Mouse (Mus musculus) frontal cortex, adult (tissue): ENCODE data around the gene Aip.
"Not testable (repeated sequence)": the region's sequence is repeated elsewhere in the genome, so short reads cannot be mapped to it uniquely, and the experiment has no call there.

Experiments used
- ATAC-seq: cut with Nextera tagmentation; 2 replicates; pipeline ENCODE4 v1.9.2; 2017; ENCODE audit warnings: mild to moderate bottlenecking, moderate library complexity, mixed read lengths; ENCODE audit not compliant: low TSS enrichment

Aip gene

DNA sequence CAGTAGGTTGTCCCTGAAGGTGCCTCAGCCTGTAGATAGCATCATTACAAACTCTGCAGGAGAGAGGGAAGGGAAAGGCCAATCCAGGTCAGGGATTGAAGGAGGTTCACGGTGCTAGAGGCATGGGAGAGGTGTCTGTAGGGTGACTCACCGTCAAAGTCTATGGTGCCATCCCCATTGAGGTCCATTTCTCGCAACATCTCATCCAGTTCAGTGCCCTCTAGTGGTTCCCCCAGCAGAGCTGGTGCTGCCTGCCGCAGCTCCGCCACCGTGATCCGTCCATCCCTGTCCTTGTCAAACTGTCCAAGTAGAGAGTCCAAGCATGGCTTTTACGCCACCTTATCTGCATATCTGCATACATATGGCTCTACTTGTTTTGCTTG is 10.3 kb upstream of the Aip start:
- ATAC-seq: peak; percentile 27; the same call in 1 of the 2 replicates

DNA sequence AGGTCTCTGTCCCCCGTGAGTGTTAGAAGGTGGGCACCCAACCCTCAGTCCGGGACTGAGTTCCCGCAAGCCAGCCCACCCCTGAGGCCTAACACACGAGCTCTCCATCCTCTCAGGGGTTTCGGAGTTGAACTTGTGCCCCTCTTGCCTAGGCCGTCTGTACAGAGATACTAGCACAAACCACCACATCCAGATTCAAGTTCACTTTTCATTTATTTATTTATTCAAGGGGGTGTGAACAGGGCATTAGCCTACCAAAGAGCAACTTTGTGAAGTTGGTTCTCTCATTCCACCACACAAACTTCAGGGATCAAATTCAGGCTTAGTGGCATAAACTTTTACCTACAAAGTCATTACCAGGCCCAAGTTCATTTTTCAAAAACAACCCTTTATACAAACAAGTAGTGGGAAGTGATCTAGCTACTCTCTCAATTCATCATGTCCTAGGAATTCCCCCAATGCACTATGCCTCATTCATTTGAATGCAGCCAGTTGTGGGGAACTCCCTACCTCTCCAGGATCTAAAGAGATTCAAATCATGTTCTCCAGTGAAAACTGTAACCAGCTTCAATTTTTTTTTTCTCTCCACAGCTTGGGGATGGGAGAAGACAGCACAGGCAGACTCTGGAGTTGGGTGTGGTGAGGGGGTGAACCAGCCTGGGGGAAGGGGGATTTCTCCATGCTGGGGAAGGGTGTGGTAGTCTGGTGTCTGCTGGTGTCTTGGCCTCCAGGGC is 9.7 kb upstream of the Aip start:
- not testable (repeated sequence) for ATAC-seq

GRCm38 (mm10) chr19:4134354-4134753 is 8.7 kb upstream of the Aip start:
- ATAC-seq: no peak

DNA sequence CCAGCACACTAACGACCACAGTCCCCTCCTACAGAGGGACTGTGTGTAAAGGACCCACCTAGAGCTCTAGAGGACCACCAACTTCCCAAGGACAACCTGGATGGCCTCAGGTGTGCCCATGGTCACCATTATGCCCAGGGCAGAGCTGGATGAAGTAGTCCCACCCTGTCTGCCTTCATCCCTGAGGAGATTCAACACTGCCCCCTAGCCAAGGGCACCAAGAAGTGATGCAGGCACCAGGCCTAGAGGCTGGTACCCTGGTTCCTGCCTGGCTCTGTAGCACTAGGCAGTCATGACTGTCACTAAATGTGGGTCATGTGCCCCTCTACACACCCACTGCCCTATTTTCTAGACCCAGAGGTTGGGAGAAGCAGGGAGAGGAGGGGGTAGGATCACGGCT is 6.1 kb upstream of the Aip start:
- ATAC-seq: no peak

- ATAC-seq: no peak
Observed at GRCm38 (mm10) chr19:4131075-4131474, 5.4 kb upstream of the Aip start.

DNA sequence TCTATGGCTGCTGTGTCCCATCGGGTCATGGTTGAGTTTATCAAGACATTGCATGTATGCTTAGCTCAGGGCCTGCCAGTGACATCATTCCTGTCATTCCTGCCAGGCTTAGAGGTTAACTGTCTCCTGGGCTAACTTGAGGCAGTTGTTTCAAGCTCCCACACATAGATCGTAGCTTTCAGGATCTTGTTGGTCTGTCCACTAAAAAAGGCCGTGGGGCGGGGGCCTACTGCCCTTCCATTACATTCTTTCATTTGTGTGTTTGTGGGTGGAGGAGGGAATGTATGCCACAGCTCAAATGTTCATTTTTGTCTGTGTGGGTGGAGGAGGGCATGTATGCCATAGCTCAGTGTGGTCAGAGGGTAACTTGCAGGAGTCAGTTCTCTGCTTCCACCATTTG is 4.4 kb upstream of the Aip start:
- ATAC-seq: no peak

DNA sequence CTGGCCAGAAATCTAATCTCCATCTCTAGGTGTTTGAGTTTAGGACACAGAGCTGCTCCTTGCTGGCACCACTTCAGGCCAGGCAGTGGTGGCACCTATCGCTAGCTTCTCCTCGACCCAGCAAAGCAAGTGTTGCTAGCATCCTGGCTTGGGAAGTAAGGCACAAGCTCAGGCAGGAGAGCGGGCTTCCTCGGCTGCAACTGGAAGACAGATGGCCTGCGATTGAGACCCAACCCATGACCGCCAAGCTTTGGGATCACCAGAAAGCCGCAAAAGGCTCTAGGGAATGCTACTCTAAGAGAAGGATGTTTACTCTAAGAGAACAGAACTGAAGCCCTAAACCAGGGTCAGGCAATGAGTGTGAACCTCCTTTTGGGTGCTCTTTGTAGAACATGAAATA is 3.8 kb upstream of the Aip start:
- no peak for ATAC-seq

DNA sequence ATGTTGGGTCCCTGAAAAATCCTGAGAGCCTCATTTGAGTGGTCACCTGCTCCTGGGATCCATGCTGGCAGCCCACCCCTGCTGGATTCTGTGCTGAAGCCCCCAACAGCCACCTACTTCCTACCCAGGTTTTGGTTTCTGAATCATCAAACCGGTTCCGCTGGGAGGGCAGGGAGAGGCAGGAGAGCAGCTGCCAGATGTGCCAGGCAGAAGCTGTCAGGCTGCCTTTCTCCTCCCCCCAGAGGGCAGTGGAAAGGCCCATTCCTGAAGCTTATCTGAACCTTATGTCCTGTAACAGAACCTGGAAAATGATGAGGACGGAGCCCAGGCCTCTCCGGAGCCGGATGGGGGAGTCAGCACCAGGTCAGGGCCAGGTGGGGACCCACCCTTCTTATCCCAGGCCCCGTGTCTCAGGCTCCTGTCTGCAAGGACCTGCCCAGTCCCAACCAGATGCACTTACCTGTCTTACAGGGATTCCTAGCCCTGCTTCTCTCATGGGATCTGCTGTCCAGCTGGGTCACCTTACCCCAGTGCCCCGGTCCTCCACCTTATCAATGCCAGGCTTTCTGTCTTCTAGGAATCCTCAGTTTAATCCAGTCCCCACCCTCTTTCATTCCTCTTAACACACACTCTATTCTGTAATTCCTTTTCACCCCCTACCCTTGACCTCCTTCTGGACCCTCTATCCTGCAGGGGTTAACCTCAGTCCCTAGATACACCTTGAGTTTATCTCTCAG is 1.3 kb upstream of the Aip start:
- ATAC-seq: no peak

GRCm38 (mm10) chr19:4125268-4125667 is 390 bp downstream of the Aip start:
- ATAC-seq: not testable (repeated sequence)

DNA sequence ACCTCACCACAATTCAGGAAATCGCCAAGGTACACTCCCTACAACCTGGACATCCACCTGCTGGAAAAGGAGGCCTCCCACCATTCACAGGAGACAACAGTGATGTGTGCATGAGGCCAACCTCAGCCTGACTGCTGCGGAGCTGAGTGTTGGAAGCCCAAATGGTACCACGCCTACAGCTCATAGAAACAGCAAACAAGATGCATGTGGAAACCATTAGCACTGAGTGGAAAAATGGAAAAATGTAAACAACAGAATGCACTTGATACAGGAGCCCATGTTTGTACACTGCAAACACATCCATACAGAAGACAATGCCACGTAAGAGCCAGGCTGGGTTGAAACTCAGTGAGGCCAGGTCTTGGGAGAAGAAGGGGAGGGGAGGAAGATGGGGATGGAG is 1.2 kb downstream of the Aip start:
- ATAC-seq: no peak

DNA sequence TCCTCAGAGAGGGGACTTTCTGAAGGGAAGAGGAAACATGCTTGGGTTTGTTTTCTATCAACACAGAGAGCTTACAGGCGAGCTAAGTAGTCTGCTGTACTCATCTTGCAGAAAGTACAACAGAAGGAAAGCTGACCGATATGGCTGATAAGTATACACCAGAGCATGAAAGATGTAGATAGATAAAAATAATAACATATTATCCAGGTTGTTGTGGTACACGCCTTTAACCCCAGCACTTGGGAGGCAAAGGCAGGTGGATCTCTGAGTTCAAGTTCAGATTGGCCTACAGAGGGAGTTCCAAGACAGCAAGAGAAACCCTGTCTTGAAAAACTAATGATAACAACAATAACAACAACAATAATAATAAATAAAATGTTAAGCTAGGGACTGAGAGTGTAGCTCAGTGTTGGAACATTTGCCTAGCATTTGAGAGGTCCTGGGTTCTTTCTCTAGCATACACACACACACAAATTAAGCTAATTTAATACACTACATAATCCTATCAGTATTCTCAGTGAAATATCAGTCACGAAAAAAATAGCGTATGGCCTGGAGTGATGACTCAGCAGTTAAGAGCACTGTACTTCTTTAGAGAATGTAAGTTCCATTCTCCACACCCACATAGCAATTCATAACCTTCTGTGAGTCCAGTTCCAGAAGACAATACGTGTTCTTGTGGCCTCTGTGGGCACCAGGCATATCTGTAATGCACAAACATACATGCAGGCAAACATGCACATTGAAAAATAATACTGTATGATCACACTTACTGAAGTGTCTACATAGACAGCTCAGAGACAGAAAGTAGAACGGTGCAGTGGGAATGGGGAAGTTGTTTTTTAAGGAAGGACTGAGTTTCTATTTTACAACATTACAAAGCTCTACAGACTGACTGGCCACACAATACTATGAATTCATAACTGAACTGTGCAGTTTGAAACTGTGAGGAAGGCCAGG is 3.0 kb downstream of the Aip start:
- no peak for ATAC-seq

GRCm38 (mm10) chr19:4121896-4122295 is 3.8 kb downstream of the Aip start:
- ATAC-seq: not testable (repeated sequence)

DNA sequence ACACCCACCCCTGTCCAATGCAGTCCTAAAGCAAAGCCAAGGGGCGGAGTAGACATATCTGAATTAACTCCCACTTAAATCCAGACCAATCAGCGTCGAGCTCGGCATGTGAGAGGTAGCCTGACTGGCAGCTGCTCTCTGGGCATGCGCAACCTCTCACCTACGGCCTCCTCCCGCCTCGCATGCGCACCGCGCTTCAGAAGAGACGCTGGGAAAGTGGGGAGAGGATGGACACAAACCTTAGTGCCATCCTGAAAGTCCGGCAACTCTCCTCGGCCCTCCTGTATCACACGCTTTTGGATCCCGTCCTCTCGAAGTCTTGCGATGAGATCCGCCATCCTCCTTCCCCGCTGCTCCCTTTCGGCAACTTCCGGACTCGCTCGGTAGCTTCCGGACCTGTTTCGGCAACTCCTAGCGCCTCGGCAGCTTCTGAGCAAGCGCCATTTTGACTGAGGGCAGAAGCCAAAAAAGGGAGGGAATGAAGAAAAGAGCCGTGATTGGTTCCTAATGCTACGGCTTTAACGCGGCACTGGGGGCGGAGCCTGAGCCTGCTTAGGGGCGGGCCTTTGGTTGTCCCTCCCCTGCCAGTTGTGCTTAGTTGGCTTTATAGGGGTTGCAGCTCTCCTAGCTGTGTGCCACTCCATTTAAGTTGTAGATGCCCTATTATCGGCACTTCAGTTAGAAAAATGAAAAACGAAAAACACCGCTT is 4.4 kb downstream of the Aip start:
- peak; percentile 73 for ATAC-seq

GRCm38 (mm10) chr19:4120496-4120895 is 5.2 kb downstream of the Aip start:
- peak; percentile 4; the same call in 1 of the 2 replicates for ATAC-seq

- ATAC-seq: no peak
Observed at GRCm38 (mm10) chr19:4119716-4120487, 5.8 kb downstream of the Aip start.

- no peak for ATAC-seq
Observed at GRCm38 (mm10) chr19:4118350-4118749, 7.3 kb downstream of the Aip start.

- ATAC-seq: no peak
Observed at GRCm38 (mm10) chr19:4117006-4117405, 8.7 kb downstream of the Aip start.

GRCm38 (mm10) chr19:4115816-4116215 is 9.8 kb downstream of the Aip start:
- no peak for ATAC-seq

DNA sequence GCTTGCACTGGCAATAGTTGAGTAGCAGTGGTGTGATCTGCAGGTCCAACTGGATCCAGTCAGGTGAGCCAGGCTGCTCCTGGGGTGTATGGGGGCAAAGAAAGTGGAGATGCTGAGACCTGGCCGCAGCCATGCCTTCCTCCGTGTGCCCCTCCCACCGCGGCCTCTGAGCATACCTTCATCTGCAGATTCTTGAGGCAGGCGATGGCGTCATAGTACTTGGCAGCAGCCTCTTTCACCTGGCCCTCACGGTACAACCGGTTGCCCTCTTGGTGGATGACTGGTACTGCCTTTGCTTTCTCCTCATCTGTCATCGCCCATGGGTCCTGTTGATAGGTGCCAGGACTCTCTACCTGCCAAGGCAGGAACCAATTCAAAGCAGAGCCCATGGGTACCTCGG is 10.5 kb downstream of the Aip start:
- ATAC-seq: no peak

DNA sequence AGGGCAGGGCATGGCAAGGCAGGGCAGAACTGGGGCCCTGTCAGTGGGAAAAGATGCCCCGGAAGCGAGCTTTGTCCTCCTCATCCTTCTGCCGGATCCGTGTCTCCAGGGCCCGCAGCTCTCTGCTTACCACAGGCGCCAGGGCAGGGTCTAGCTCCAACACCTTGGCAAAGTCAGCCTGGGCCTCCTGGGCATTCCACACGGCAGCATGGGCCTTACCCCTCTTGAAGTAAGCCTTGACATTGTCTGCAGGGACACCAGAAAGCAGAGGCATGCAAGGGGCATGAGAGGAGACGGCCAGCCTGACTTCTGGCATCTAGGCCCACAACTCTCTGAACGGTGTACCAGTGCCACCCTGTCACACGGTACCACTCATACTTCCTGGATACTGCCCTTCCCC is 11.1 kb downstream of the Aip start:
- no peak for ATAC-seq

GRCm38 (mm10) chr19:4113806-4114230 is 11.8 kb downstream of the Aip start:
- no peak for ATAC-seq
